In genomic region chr6:38752495-38752894, GRCm38 (mm10) we compare ENCODE assay signal across 8 mouse cellular contexts.
DNase-seq lines count a peak whose midpoint lies in the region; TF ChIP-seq lines count a peak whose summit lies in the region.

No protein-coding gene starts in this region.

- peak; percentile 18 to 34 for DNase-seq in gastrocnemius, adult 8-10 months (ENCODE audit: low spot score in 2 of 2)
- no peak for DNase-seq in gastrocnemius, postnatal 14 days
- no peak for DNase-seq in lung, adult 2 months
- DNase-seq in lung, adult 18-20 months: no peak
- DNase-seq in adipocyte (ENCODE audit: low spot score): peak; percentile 39
- peak; percentile 48 for DNase-seq in gastrocnemius, postnatal 25 days
- no peak for DNase-seq in urinary bladder, postnatal 10 days (ENCODE audit: low spot score)
- no peak for DNase-seq in ovary, postnatal 10 days (ENCODE audit: low spot score)

- intact Hi-C loops in gastrocnemius, postnatal 14 days (cut with DNase I; ENCODE audit: low total_unique reads): no loop called here

- no peak for TF ChIP-seq POLR2A in lung, adult 2 months (IDR thresholded peaks at IDR 0.05; ENCODE audit: borderline replicate concordance, extremely low read depth, low read depth, low read length)

- peak; percentile 30; the same call in 1 of the 2 replicates for TF ChIP-seq CTCF in lung, adult 2 months (IDR thresholded peaks at IDR 0.05; ENCODE audit: insufficient read depth, low read length)

- H3K4me3 ChIP-seq in lung, adult 2 months (replicated peaks; ENCODE audit: extremely low read depth, low read depth, low read length): no peak overlapping the region

- no peaks in the 10 kb centered on the region for H3K4me1 ChIP-seq in lung, adult 2 months (ENCODE audit: control insufficient read depth, insufficient read depth, low read length)

- WGBS in lung, adult 2 months: 72% methylated on average over 6 of the region's 6 CpGs

Comparison
In these comparisons a context has a peak if more than half of its experiments do, and no peak if none do; other contexts are left out.
1. DNase-seq: peak in gastrocnemius, adult 8-10 months (2 of 2), adipocyte (single experiment) and gastrocnemius, postnatal 25 days (single experiment); none in gastrocnemius, postnatal 14 days (single experiment), lung, adult 2 months (single experiment), lung, adult 18-20 months (0 of 2), urinary bladder, postnatal 10 days (single experiment) and ovary, postnatal 10 days (single experiment).